Mouse (Mus musculus) limb, embryonic 13.5 days (tissue): ENCODE data around the gene Cyp2b10. TPM values are rescaled to one million over a fixed set of nuclear protein-coding genes. Genes with fewer than 3 reads are reported as not detected.
A peak's percentile ranks its signal among the peaks of the same experiment; 100 is the strongest.
"Not testable (repeated sequence)": the region's sequence is repeated elsewhere in the genome, so short reads cannot be mapped to it uniquely, and the experiment has no call there.

Source experiments
- ATAC-seq: fragments of 200-750 bp; cut with Nextera tagmentation; 2 replicates; pipeline ENCODE4 v1.8.0; 2017; ENCODE audit warnings: low read depth, moderate number of reproducible peaks, moderate TSS enrichment; ENCODE audit not compliant: low FRiP score
- H3K27ac ChIP-seq: fragments of 300-500 bp; sonication (generic); 2 replicates; pipeline ENCODE4 v1.5.1; 2015; ENCODE audit warnings: inconsistent platforms, mild to moderate bottlenecking, moderate library complexity
- H3K27me3 ChIP-seq: fragments of 300-500 bp; sonication (generic); 2 replicates; pipeline ENCODE4 v1.6.1; 2015; ENCODE audit warnings: mild to moderate bottlenecking, inconsistent platforms
- H3K36me3 ChIP-seq: fragments of 300-500 bp; sonication (generic); 2 replicates; pipeline ENCODE4 v1.6.1; 2015; ENCODE audit warnings: inconsistent platforms, mild to moderate bottlenecking, moderate library complexity
- H3K4me1 ChIP-seq: fragments of 300-500 bp; sonication (generic); 2 replicates; pipeline ENCODE4 v1.6.1; 2015; ENCODE audit warnings: inconsistent platforms
- H3K4me2 ChIP-seq: fragments of 300-500 bp; sonication (generic); replicated peaks from 2 replicates; pipeline ENCODE4 v1.6.1; 2015; ENCODE audit warnings: inconsistent platforms, mild to moderate bottlenecking, moderate library complexity
- H3K4me3 ChIP-seq: fragments of 300-500 bp; sonication (generic); 2 replicates; pipeline ENCODE4 v1.5.1; 2015; ENCODE audit warnings: moderate library complexity, mild to moderate bottlenecking, inconsistent platforms
- H3K9ac ChIP-seq: fragments of 300-500 bp; sonication (generic); 2 replicates; pipeline ENCODE4 v1.6.1; 2015; ENCODE audit warnings: mild to moderate bottlenecking, inconsistent platforms
- H3K9me3 ChIP-seq: fragments of 300-500 bp; sonication (generic); 2 replicates; pipeline ENCODE4 v1.6.1; 2016; ENCODE audit warnings: inconsistent platforms
- WGBS: fragments of 180-500 bp; shearing (Covaris S2); methylation state at CpG from one replicate; pipeline ENCODE4 v1.1.7; 2015; 5-methylcytosine and 5-hydroxymethylcytosine counted together
- polyA plus RNA-seq: library from polyadenylated mRNA; unstranded; fragments of >200 nt; fragmentation: Nextera tagmentation; extraction: Ambion mirVana; gene quantifications from 2 replicates; pipeline ENCODE4 v1.2.1, GENCODE M21; 2015

The Cyp2b10 gene
- polyA plus RNA-seq = not detected in 2 replicates

GRCm38 (mm10) chr7:25897411-25897810 lies at the start of gene Cyp2b10:
Gene Cyp2b10 (plus strand): TSS chr7:25897620.
- H3K36me3 ChIP-seq = no peaks in the 10 kb centered on the region
- H3K9ac ChIP-seq = no peak within 1 kb of the TSS
- H3K27me3 ChIP-seq = no peaks in the 10 kb centered on the region
- no peak within 1 kb of the TSS for H3K4me2 ChIP-seq
- no peak within 1 kb of the TSS for H3K27ac ChIP-seq
- no peaks in the 10 kb centered on the region for H3K4me1 ChIP-seq
- WGBS = 82% methylated on average over 6 of the region's 6 CpGs
- no peak within 1 kb of the TSS for H3K4me3 ChIP-seq
- no peak for ATAC-seq
- H3K9me3 ChIP-seq = 0 out of 2 replicates have a peak, but pooled peaks cover 3% of the 10 kb centered on the region

- Histone ChIP-seq H3K9ac (peak overlapping the region; percentile 59), H3K4me2 (peak overlapping the region; percentile 56), H3K9me3 (no peaks in the 10 kb centered on the region), H3K4me1 (no peaks in the 10 kb centered on the region), H3K27me3 (no peaks in the 10 kb centered on the region), H3K4me3 (peak overlapping the region; percentile 46), H3K27ac (no peak overlapping the region), H3K36me3 (no peaks in the 10 kb centered on the region)
- peak; percentile 67 for ATAC-seq
- WGBS = 13% methylated on average over 13 of the region's 13 CpGs
Measured at GRCm38 (mm10) chr7:25847722-25848443, 49.5 kb upstream of the Cyp2b10 start.

GRCm38 (mm10) chr7:25848444-25848812 lies 49.0 kb upstream of the Cyp2b10 start:
- Histone ChIP-seq H3K4me1 (no peaks in the 10 kb centered on the region), H3K9me3 (no peaks in the 10 kb centered on the region), H3K36me3 (no peaks in the 10 kb centered on the region), H3K4me2 (peak overlapping the region; percentile 56), H3K27ac (no peak overlapping the region), H3K4me3 (peak overlapping the region; percentile 46), H3K9ac (peak overlapping the region; percentile 59), H3K27me3 (no peaks in the 10 kb centered on the region)
- whole genome bisulfite sequencing = 30% methylated on average over 11 of the region's 11 CpGs
- ATAC-seq = 0 out of 2 replicates have a peak, but pooled peaks have one; percentile 24

- Histone ChIP-seq H3K4me3 (no peak overlapping the region), H3K27ac (no peak overlapping the region), H3K4me2 (no peak overlapping the region), H3K36me3 (no peaks in the 10 kb centered on the region), H3K27me3 (no peaks in the 10 kb centered on the region), H3K4me1 (0 out of 2 replicates have a peak, but pooled peaks cover 3% of the 10 kb centered on the region), H3K9ac (no peak overlapping the region), H3K9me3 (no peaks in the 10 kb centered on the region)
- no peak for ATAC-seq
- 41% methylated on average over 8 of the region's 8 CpGs for WGBS
Measured at GRCm38 (mm10) chr7:25855082-25855481, 42.3 kb upstream of the Cyp2b10 start.

- peak; percentile 73; the same call in 1 of the 2 replicates for ATAC-seq
- 0 out of 2 replicates have a peak, but pooled peaks cover 3% of the 10 kb centered on the region for H3K4me1 ChIP-seq
- H3K4me3 ChIP-seq = peak overlapping the region; percentile 29
- no peaks in the 10 kb centered on the region for H3K36me3 ChIP-seq
- no peaks in the 10 kb centered on the region for H3K9me3 ChIP-seq
- H3K27me3 ChIP-seq = no peaks in the 10 kb centered on the region
- H3K9ac ChIP-seq = 0 out of 2 replicates have a peak overlapping the region, but pooled peaks have one; percentile 19
- 15% methylated on average over 9 of the region's 9 CpGs for WGBS
- no peak overlapping the region for H3K27ac ChIP-seq
- peak overlapping the region; percentile 59 for H3K4me2 ChIP-seq
Measured at GRCm38 (mm10) chr7:25859962-25860870, 37.2 kb upstream of the Cyp2b10 start.

GRCm38 (mm10) chr7:25862365-25862764 lies 35.1 kb upstream of the Cyp2b10 start:
- Histone ChIP-seq H3K27me3 (no peaks in the 10 kb centered on the region), H3K4me2 (no peak overlapping the region), H3K9me3 (no peaks in the 10 kb centered on the region), H3K4me1 (0 out of 2 replicates have a peak, but pooled peaks cover 3% of the 10 kb centered on the region), H3K9ac (no peak overlapping the region), H3K4me3 (no peak overlapping the region), H3K36me3 (no peaks in the 10 kb centered on the region), H3K27ac (no peak overlapping the region)
- WGBS = 88% methylated on average over 2 of the region's 2 CpGs
- no peak for ATAC-seq

- 0 out of 2 replicates have a peak, but pooled peaks cover 3% of the 10 kb centered on the region for H3K4me1 ChIP-seq
- no peak overlapping the region for H3K9ac ChIP-seq
- H3K4me3 ChIP-seq = no peak overlapping the region
- no peaks in the 10 kb centered on the region for H3K27me3 ChIP-seq
- H3K9me3 ChIP-seq = peaks cover 9% of the 10 kb centered on the region
- no peak overlapping the region for H3K4me2 ChIP-seq
- WGBS = 79% methylated on average over 3 of the region's 3 CpGs
- H3K27ac ChIP-seq = no peak overlapping the region
- no peak for ATAC-seq
- no peaks in the 10 kb centered on the region for H3K36me3 ChIP-seq
Measured at GRCm38 (mm10) chr7:25863756-25864155, 33.7 kb upstream of the Cyp2b10 start.

- H3K4me1 ChIP-seq = 0 out of 2 replicates have a peak, but pooled peaks cover 2% of the 10 kb centered on the region
- no peak for ATAC-seq
- 63% methylated on average over 5 of the region's 5 CpGs for WGBS
- H3K4me3 ChIP-seq = no peak overlapping the region
- H3K9ac ChIP-seq = no peak overlapping the region
- H3K4me2 ChIP-seq = no peak overlapping the region
- no peak overlapping the region for H3K27ac ChIP-seq
- no peaks in the 10 kb centered on the region for H3K36me3 ChIP-seq
- peaks cover 9% of the 10 kb centered on the region for H3K9me3 ChIP-seq
- no peaks in the 10 kb centered on the region for H3K27me3 ChIP-seq
Measured at GRCm38 (mm10) chr7:25864861-25865260, 32.6 kb upstream of the Cyp2b10 start.

GRCm38 (mm10) chr7:25869789-25870188 lies 27.6 kb upstream of the Cyp2b10 start:
- H3K9ac ChIP-seq = no peak overlapping the region
- peaks cover 12% of the 10 kb centered on the region for H3K9me3 ChIP-seq
- no peak overlapping the region for H3K4me3 ChIP-seq
- no peak for ATAC-seq
- no peak overlapping the region for H3K4me2 ChIP-seq
- H3K27ac ChIP-seq = no peak overlapping the region
- H3K36me3 ChIP-seq = no peaks in the 10 kb centered on the region
- no peaks in the 10 kb centered on the region for H3K27me3 ChIP-seq
- H3K4me1 ChIP-seq = no peaks in the 10 kb centered on the region
- 75% methylated on average over 2 of the region's 2 CpGs for whole genome bisulfite sequencing

- H3K4me3 ChIP-seq = no peak overlapping the region
- H3K36me3 ChIP-seq = no peaks in the 10 kb centered on the region
- no peak overlapping the region for H3K4me2 ChIP-seq
- H3K27ac ChIP-seq = no peak overlapping the region
- H3K27me3 ChIP-seq = no peaks in the 10 kb centered on the region
- no peaks in the 10 kb centered on the region for H3K4me1 ChIP-seq
- no peak overlapping the region for H3K9ac ChIP-seq
- peaks cover 13% of the 10 kb centered on the region for H3K9me3 ChIP-seq
- no peak for ATAC-seq
Measured at GRCm38 (mm10) chr7:25872624-25873023, 24.8 kb upstream of the Cyp2b10 start.

GRCm38 (mm10) chr7:25878735-25879134 lies 18.7 kb upstream of the Cyp2b10 start:
- no peak overlapping the region for H3K27ac ChIP-seq
- no peaks in the 10 kb centered on the region for H3K36me3 ChIP-seq
- H3K4me3 ChIP-seq = no peak overlapping the region
- no peak for ATAC-seq
- H3K4me1 ChIP-seq = no peaks in the 10 kb centered on the region
- H3K27me3 ChIP-seq = peaks cover 21% of the 10 kb centered on the region
- H3K9ac ChIP-seq = no peak overlapping the region
- H3K4me2 ChIP-seq = no peak overlapping the region
- 66% methylated on average over 6 of the region's 6 CpGs for WGBS
- H3K9me3 ChIP-seq = peaks cover 4% of the 10 kb centered on the region; the same call in 1 of the 2 replicates

GRCm38 (mm10) chr7:25880721-25881120 lies 16.7 kb upstream of the Cyp2b10 start:
- 22% methylated on average over 7 of the region's 7 CpGs for WGBS
- peaks cover 24% of the 10 kb centered on the region for H3K27me3 ChIP-seq
- H3K4me3 ChIP-seq, H3K4me2 ChIP-seq, H3K9me3 ChIP-seq, H3K27ac ChIP-seq, H3K9ac ChIP-seq, ATAC-seq, H3K36me3 ChIP-seq, H3K4me1 ChIP-seq: not testable (repeated sequence)
